Mouse (Mus musculus) kidney, embryonic 14.5 days (tissue): ENCODE measurements around the gene Prss29. TPM values are rescaled to one million over a fixed set of nuclear protein-coding genes. Genes with fewer than 3 reads are reported as not detected.

ENCODE experiments used
- polyA plus RNA-seq: library from polyadenylated mRNA; unstranded; fragments of >200 nt; fragmentation: Nextera tagmentation; extraction: Ambion mirVana; gene quantifications from 2 replicates; pipeline ENCODE4 v1.2.1, GENCODE M21; 2014

Gene Prss29
- polyA plus RNA-seq, 1 experiment from 2014 or later, result not detected

Other genes starting within 250 kb of the Prss29 start
- 15.9 and 18.4 TPM in 2 replicates for gene Tmem204, start 235.1 kb upstream of the Prss29 start, polyA plus RNA-seq
- gene Telo2, start 202.7 kb upstream of the Prss29 start, polyA plus RNA-seq, result 34.9 and 44.8 TPM in 2 replicates
- not detected in 2 replicates for gene Ptx4, start 197.9 kb upstream of the Prss29 start, polyA plus RNA-seq
- gene Clcn7, start 185.3 kb upstream of the Prss29 start, polyA plus RNA-seq, result 10.3 and 21.4 TPM in 2 replicates
- gene Ccdc154, start 156.2 kb upstream of the Prss29 start, polyA plus RNA-seq, result not detected in 2 replicates
- not detected in 2 replicates for gene Gm38655, start 143.2 kb upstream of the Prss29 start, polyA plus RNA-seq
- 32.8 and 39.7 TPM in 2 replicates for gene BC003965, start 134.1 kb upstream of the Prss29 start, polyA plus RNA-seq
- gene Unkl, start 130.3 kb upstream of the Prss29 start, polyA plus RNA-seq, result 4.0 and 4.1 TPM in 2 replicates
- 33.8 and 41.5 TPM in 2 replicates for gene Gnptg, start 78.5 kb upstream of the Prss29 start, polyA plus RNA-seq
- gene Tsr3, start 78.5 kb upstream of the Prss29 start, polyA plus RNA-seq, result 48.9 and 51.4 TPM in 2 replicates
- gene Baiap3, start 62.3 kb upstream of the Prss29 start, polyA plus RNA-seq, result 0.76 and 1.9 TPM in 2 replicates
- gene Ube2i, start 44.0 kb upstream of the Prss29 start, polyA plus RNA-seq, result 675 and 744 TPM in 2 replicates
- gene Prss34, start 20.3 kb upstream of the Prss29 start, polyA plus RNA-seq, result not detected in 2 replicates
- gene Prss28, start 10.0 kb upstream of the Prss29 start, polyA plus RNA-seq, result not detected in 2 replicates
- 0.27 and 0.39 TPM in 2 replicates for gene Tpsab1, start 26.9 kb downstream of the Prss29 start, polyA plus RNA-seq
- 0.30 and 0.57 TPM in 2 replicates for gene Tpsb2, start 47.7 kb downstream of the Prss29 start, polyA plus RNA-seq
- 0.49 TPM in 1 of 2 replicates, not detected in the other for gene Tpsg1, start 50.6 kb downstream of the Prss29 start, polyA plus RNA-seq
- gene Cacna1h, start 115.1 kb downstream of the Prss29 start, polyA plus RNA-seq, result 3.0 and 4.0 TPM in 2 replicates
- gene Tekt4, start 136.0 kb downstream of the Prss29 start, polyA plus RNA-seq, result not detected in 2 replicates
- not detected in 2 replicates for gene Sstr5, start 178.6 kb downstream of the Prss29 start, polyA plus RNA-seq